Mouse (Mus musculus) midbrain, embryonic 10.5 days (tissue): ENCODE measurements around the gene Tex22. TPM values are rescaled to one million over a fixed set of nuclear protein-coding genes. Genes with fewer than 3 reads are reported as not detected.

Source experiments
- DNase-seq: peaks from one replicate; pipeline ENCODE4 v3.0.0-alpha.2; 2017; ENCODE audit warnings: low spot score
- H3K27ac ChIP-seq: fragments of 300-500 bp; sonication (generic); replicated peaks from 2 replicates; pipeline ENCODE4 v1.5.1; 2016; ENCODE audit warnings: mild to moderate bottlenecking
- H3K27me3 ChIP-seq: fragments of 300-500 bp; sonication (generic); 2 replicates; pipeline ENCODE4 v1.6.1; 2016; ENCODE audit warnings: low read depth, mild to moderate bottlenecking; ENCODE audit not compliant: poor library complexity, severe bottlenecking
- H3K36me3 ChIP-seq: fragments of 300-500 bp; sonication (generic); 2 replicates; pipeline ENCODE4 v1.6.1; 2016; ENCODE audit warnings: mild to moderate bottlenecking, moderate library complexity
- H3K4me1 ChIP-seq: fragments of 300-500 bp; sonication (generic); 2 replicates; pipeline ENCODE4 v1.6.1; 2016
- H3K4me3 ChIP-seq: fragments of 300-500 bp; sonication (generic); 2 replicates; pipeline ENCODE4 v1.5.1; 2016; ENCODE audit warnings: mild to moderate bottlenecking, moderate library complexity
- H3K9me3 ChIP-seq: fragments of 300-500 bp; sonication (generic); replicated peaks from 2 replicates; pipeline ENCODE4 v1.6.1; 2016; ENCODE audit warnings: mild to moderate bottlenecking
- WGBS: fragments of 180-500 bp; shearing (Covaris S2); methylation state at CpG from one replicate; pipeline ENCODE4 v1.1.7; 2016; 5-methylcytosine and 5-hydroxymethylcytosine counted together
- microRNA-seq: library from miRNA; unstranded; fragments of <30 nt; microRNA quantifications from one replicate; pipeline ENCODE4, GENCODE M21; 2017
- polyA plus RNA-seq: library from polyadenylated mRNA; unstranded; fragments of >200 nt; fragmentation: Nextera tagmentation; extraction: Ambion mirVana; gene quantifications from 2 replicates; pipeline ENCODE4 v1.2.1, GENCODE M21; 2016

Tex22 gene
- polyA plus RNA-seq, 1 experiment from 2014 or later = not detected

DNA sequence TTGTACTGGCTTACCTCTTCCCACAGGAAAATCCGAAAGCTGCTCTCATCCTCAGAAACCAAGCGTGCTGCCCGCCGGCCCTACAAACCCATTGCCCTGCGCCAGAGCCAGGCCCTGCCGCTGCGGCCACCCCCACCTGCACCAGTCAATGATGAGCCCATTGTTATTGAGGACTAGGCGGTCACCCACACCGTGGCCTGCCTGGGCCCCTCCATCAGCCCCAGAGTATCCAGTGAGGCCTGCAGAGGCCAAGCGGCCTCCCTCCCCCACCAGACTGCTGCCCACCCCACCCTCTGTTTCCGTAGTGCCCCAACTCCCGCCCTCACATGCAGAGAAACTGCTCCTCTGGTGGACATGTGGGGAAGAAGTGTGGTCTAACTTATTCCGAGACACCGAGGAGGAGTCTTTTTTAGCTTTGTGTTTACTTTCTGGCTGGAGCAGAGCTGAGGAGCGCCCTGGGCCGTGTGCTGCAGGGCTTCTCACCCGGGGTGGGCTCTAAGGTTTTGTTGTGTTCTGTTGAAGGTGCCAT, 62.3 kb downstream of the Tex22 start:
- no peak for DNase-seq

DNA sequence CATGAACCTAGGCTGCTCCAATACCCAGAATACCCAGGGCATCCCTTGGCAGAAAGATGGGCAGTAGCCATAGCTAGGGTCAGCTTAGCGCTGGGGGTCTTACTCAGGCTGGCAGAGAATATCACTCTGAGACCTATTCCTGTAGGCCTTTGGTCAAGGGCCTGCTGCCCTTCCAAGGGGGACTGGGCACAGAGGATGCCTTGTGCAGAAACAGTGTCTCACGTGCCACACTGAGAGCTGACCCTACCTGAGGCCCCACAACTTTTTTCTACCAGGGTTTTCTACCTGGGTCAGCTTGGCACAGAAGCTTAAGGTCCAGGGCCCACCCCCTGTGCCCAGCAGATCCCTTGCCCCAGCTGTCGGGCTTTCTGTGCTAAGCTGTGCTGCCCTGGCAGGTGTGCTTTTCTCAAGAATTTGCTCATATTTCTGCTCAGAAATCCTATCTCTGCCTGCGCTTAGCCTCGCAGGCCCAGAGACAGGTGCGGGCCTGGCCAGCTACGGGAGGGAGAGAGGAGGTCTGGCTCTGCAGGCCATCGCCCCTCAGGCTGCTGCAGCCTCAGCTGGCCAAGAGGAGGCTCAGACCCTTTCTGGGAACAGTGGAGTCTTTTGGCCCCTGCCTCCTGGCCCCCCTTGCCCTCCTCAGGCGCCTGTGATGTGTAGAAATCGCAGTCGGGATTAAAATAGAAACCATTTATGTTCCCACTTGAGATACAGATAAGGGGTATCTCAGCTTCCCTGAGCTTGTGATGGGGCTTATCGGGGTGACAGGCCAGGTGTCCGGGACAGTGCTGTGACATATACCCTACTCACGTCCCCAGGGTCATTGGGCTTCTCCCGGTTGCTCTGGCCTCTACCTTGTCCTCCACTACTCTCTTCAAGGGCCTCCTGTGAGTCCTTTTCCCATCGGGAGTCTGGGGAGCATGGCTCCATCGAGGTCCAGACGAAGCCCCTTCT, 63.2 kb downstream of the Tex22 start:
- 93% methylated on average over 18 of the region's 18 CpGs for WGBS

More for the DNA sequence above, 62.3 kb downstream of the Tex22 start:
- Histone ChIP-seq H3K36me3 (peaks cover 74% of the 10 kb centered on the region), H3K9me3 (no peaks in the 10 kb centered on the region), H3K27me3 (peaks cover 8% of the 10 kb centered on the region), H3K4me1 (peaks cover 44% of the 10 kb centered on the region), H3K4me3 (no peak overlapping the region), H3K27ac (no peak overlapping the region)
- 80% methylated on average over 17 of the region's 17 CpGs for WGBS

DNA sequence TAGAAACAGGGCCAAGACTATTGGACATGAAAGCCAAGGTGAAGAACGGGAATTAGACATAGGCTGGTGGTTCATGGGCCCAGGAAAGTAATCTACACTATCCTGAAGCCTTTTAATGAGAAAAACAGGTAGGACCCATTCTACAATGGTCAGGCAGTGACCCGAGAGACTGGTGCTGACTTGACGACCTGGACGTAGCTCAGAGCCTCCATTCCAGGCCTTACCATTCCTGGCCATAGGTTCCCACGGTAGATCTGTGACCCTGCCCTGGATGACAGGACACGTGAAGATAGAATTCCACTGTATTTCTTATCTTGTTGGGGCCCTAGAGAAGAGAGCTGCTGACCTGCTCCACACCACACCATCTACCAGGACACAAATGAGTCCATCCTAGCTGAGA, 64.0 kb downstream of the Tex22 start:
- H3K4me1 ChIP-seq = peaks cover 61% of the 10 kb centered on the region

More for the DNA sequence above, 63.2 kb downstream of the Tex22 start:
- H3K27me3 ChIP-seq = peaks cover 16% of the 10 kb centered on the region
- peaks cover 64% of the 10 kb centered on the region for H3K36me3 ChIP-seq
- no peak overlapping the region for H3K4me3 ChIP-seq
- H3K9me3 ChIP-seq = no peaks in the 10 kb centered on the region
- peaks cover 54% of the 10 kb centered on the region for H3K4me1 ChIP-seq
- no peak overlapping the region for H3K27ac ChIP-seq
- no peak for DNase-seq

More for the DNA sequence above, 64.0 kb downstream of the Tex22 start:
- Histone ChIP-seq H3K4me3 (no peak overlapping the region), H3K36me3 (peaks cover 62% of the 10 kb centered on the region), H3K27ac (peak overlapping the region; percentile 95; the same call in 1 of the 2 replicates), H3K9me3 (no peaks in the 10 kb centered on the region), H3K27me3 (peaks cover 24% of the 10 kb centered on the region)
- 80% methylated on average over 6 of the region's 6 CpGs for WGBS
- DNase-seq = no peak

Small RNA genes lying within 50 kb of the gene (microRNA-seq; reads per million reads assigned to microRNA genes)
- not detected for gene Gm44471

Other genes starting within 250 kb of the Tex22 start
- gene Cdca4, start 245.1 kb upstream of the Tex22 start, polyA plus RNA-seq = 178 and 181 TPM in 2 replicates
- not detected in 2 replicates for gene Gpr132, start 206.3 kb upstream of the Tex22 start, polyA plus RNA-seq
- 2.4 and 2.8 TPM in 2 replicates for gene Jag2, start 144.7 kb upstream of the Tex22 start, polyA plus RNA-seq
- gene Nudt14, start 132.4 kb upstream of the Tex22 start, polyA plus RNA-seq = 66.4 and 76.4 TPM in 2 replicates
- 20.5 and 22.7 TPM in 2 replicates for gene Btbd6, start 98.0 kb upstream of the Tex22 start, polyA plus RNA-seq
- gene Brf1, start 73.8 kb upstream of the Tex22 start, polyA plus RNA-seq = 51.6 and 58.2 TPM in 2 replicates
- gene Pacs2, start 60.0 kb upstream of the Tex22 start, polyA plus RNA-seq = 17.7 and 22.0 TPM in 2 replicates
- 18.3 and 20.5 TPM in 2 replicates for gene Mta1, start 23.8 kb downstream of the Tex22 start, polyA plus RNA-seq
- 278 and 293 TPM in 2 replicates for gene Crip2, start 65.7 kb downstream of the Tex22 start, polyA plus RNA-seq
- 80.0 and 96.6 TPM in 2 replicates for gene Crip1, start 71.8 kb downstream of the Tex22 start, polyA plus RNA-seq
- 58.0 and 61.3 TPM in 2 replicates for gene Tedc1, start 81.9 kb downstream of the Tex22 start, polyA plus RNA-seq
- 19.0 and 22.0 TPM in 2 replicates for gene Tmem121, start 111.4 kb downstream of the Tex22 start, polyA plus RNA-seq